Mouse (Mus musculus) gastrocnemius, postnatal 14 days (tissue): ENCODE data around the gene Klhdc7b. TPM values are rescaled to one million over a fixed set of nuclear protein-coding genes. Genes with fewer than 3 reads are reported as not detected.

Source experiments
- DNase-seq: peaks from one replicate; pipeline ENCODE4 v3.0.0; 2021; ENCODE audit warnings: mixed read lengths
- intact Hi-C: fragments of 180-260 bp; cut with DNase I; formaldehyde crosslinking; loops from one replicate; pipeline ENCODE4 v1.15.1; 2025; ENCODE audit warnings: low total_unique reads
- total RNA-seq, 2 experiments: library from RNA; stranded (reverse); gene quantifications; 2 replicates each; pipeline ENCODE4 v1.2.3; 2021

Klhdc7b gene
- total RNA-seq, 2 experiments from 2014 or later: not detected

GRCm38 (mm10) chr15:89373762-89374248 is 10.9 kb upstream of the Klhdc7b start, which contains the start of gene Sco2:
Sco2 (minus strand) TSS chr15:89373846.
- intact Hi-C loops: no loop called here
- DNase-seq: peak; percentile 95

GRCm38 (mm10) chr15:89374340-89374739 is 10.4 kb upstream of the Klhdc7b start:
- DNase-seq: no peak

GRCm38 (mm10) chr15:89374801-89375534 is 9.7 kb upstream of the Klhdc7b start:
- intact Hi-C loops: no loop called here
- DNase-seq: no peak

More at GRCm38 (mm10) chr15:89374340-89374739, 10.4 kb upstream of the Klhdc7b start:
- intact Hi-C loops: no loop called here

- no peak for DNase-seq
- intact Hi-C loops: no loop called here
Observed at GRCm38 (mm10) chr15:89376040-89376439, 8.7 kb upstream of the Klhdc7b start.

- intact Hi-C loops: no loop called here
- no peak for DNase-seq
Observed at GRCm38 (mm10) chr15:89376957-89377356, 7.8 kb upstream of the Klhdc7b start, which contains the start of gene Tymp. Tymp (minus strand) TSS chr15:89377039.

GRCm38 (mm10) chr15:89377362-89377761 is 7.4 kb upstream of the Klhdc7b start:
- DNase-seq: no peak
- intact Hi-C loops: no loop called here

GRCm38 (mm10) chr15:89377938-89378828 is 6.5 kb upstream of the Klhdc7b start:
- DNase-seq: no peak
- intact Hi-C loops: no loop called here

GRCm38 (mm10) chr15:89378831-89379401 is 5.8 kb upstream of the Klhdc7b start, which contains the start of gene Odf3b:
Odf3b (minus strand) TSS chr15:89379282.
- DNase-seq: no peak

GRCm38 (mm10) chr15:89379429-89379828 is 5.3 kb upstream of the Klhdc7b start:
- intact Hi-C loops: no loop called here
- no peak for DNase-seq

More at GRCm38 (mm10) chr15:89378831-89379401, 5.8 kb upstream of the Klhdc7b start, which contains the start of gene Odf3b:
- intact Hi-C loops: no loop called here

GRCm38 (mm10) chr15:89387127-89387526 is 2.4 kb downstream of the Klhdc7b start:
- DNase-seq: no peak
- intact Hi-C loops: no loop called here

- DNase-seq: no peak
- intact Hi-C loops: no loop called here
Observed at GRCm38 (mm10) chr15:89390081-89390480, 5.4 kb downstream of the Klhdc7b start.

GRCm38 (mm10) chr15:89396883-89397282 is 12.2 kb downstream of the Klhdc7b start:
- no peak for DNase-seq
- intact Hi-C loops: no loop called here

- intact Hi-C loops: no loop called here
- DNase-seq: no peak
Observed at GRCm38 (mm10) chr15:89398146-89398545, 13.4 kb downstream of the Klhdc7b start.

GRCm38 (mm10) chr15:89399716-89400115 is 15.0 kb downstream of the Klhdc7b start:
- intact Hi-C loops: no loop called here
- DNase-seq: no peak

- intact Hi-C loops: no loop called here
Observed at GRCm38 (mm10) chr15:89402471-89402870, 17.8 kb downstream of the Klhdc7b start.

GRCm38 (mm10) chr15:89404831-89405623 is 20.3 kb downstream of the Klhdc7b start:
- intact Hi-C loops: no loop called here
- no peak for DNase-seq

More at GRCm38 (mm10) chr15:89402471-89402870, 17.8 kb downstream of the Klhdc7b start:
- DNase-seq: no peak

- no peak for DNase-seq
- intact Hi-C loops: no loop called here
Observed at GRCm38 (mm10) chr15:89406691-89407090, 22.0 kb downstream of the Klhdc7b start.

GRCm38 (mm10) chr15:89410118-89410517 is 25.4 kb downstream of the Klhdc7b start, which contains the start of gene Syce3:
Syce3 (minus strand) TSS chr15:89410503.
- intact Hi-C loops: no loop called here

GRCm38 (mm10) chr15:89415282-89415681 is 30.6 kb downstream of the Klhdc7b start:
- intact Hi-C loops: no loop called here
- no peak for DNase-seq

More at GRCm38 (mm10) chr15:89410118-89410517, 25.4 kb downstream of the Klhdc7b start, which contains the start of gene Syce3:
- DNase-seq: no peak
